ENCODE assay signal across 10 mouse cellular contexts in genomic region chr19:41313663-41314062, GRCm38 (mm10). TPM values are rescaled to one million over a fixed set of nuclear protein-coding genes. Genes with fewer than 3 reads are reported as not detected.
DNase-seq lines count a peak whose midpoint lies in the region; ATAC-seq and TF ChIP-seq lines count a peak whose summit lies in the region.
"Had no signal": no experiment of that assay in that cellular context is flagged by ENCODE, and none has a peak within 500 bp of the region (broad histone marks: within the 10 kb centered on the region; RNA-seq: fewer than 3 reads in every experiment).

No protein-coding gene starts in this region.

- peak; percentile 65 for DNase-seq in CD4-positive, CD25-positive, alpha-beta regulatory T cell, adult 2 months (ENCODE audit: low read depth, low spot score)
- DNase-seq in T-cell, adult 2 months (ENCODE audit: low spot score): peak; percentile 23
- peak; percentile 37 for DNase-seq in lung, postnatal 36 days
- no peak for DNase-seq in right cerebral cortex, adult 2 months (ENCODE audit: low spot score in 2 of 2)
- DNase-seq in forebrain, embryonic 11.5 days (ENCODE audit: low spot score): no peak
- no peak for DNase-seq in kidney, adult 9 months
- DNase-seq: cerebellum, adult 8-10 months had no signal

- peak; percentile 66 for TF ChIP-seq CTCF in intestine, postnatal 0 days (IDR thresholded peaks at IDR 0.05; ENCODE audit: low read depth)

- H3K27me3 ChIP-seq in intestine, postnatal 0 days (replicated peaks; ENCODE audit: control insufficient read depth, insufficient read depth, low read length): no peaks in the 10 kb centered on the region
- no peaks in the 10 kb centered on the region; the same call in 1 of the 2 replicates for H3K27me3 ChIP-seq in intestine, embryonic 16.5 days (replicated peaks; ENCODE audit: control insufficient read depth, insufficient read depth, low read length)
- no peaks in the 10 kb centered on the region for H3K27me3 ChIP-seq in forebrain, embryonic 11.5 days (ENCODE audit: control insufficient read depth, insufficient read depth, low read length)

- H3K4me3 ChIP-seq in intestine, postnatal 0 days (ENCODE audit: low read depth, low read length): no peak overlapping the region
- H3K4me3 ChIP-seq in intestine, embryonic 16.5 days (ENCODE audit: low read length): no peak overlapping the region
- H3K4me3 ChIP-seq in forebrain, embryonic 11.5 days (ENCODE audit: low read depth, low read length): no peak overlapping the region
- H3K4me3 ChIP-seq: limb, embryonic 12.5 days had no signal

- H3K4me2 ChIP-seq in intestine, postnatal 0 days (replicated peaks; ENCODE audit: low read depth): no peak overlapping the region
- no peak overlapping the region for H3K4me2 ChIP-seq in intestine, embryonic 16.5 days (ENCODE audit: low read depth, low read length)
- no peak overlapping the region for H3K4me2 ChIP-seq in forebrain, embryonic 11.5 days (ENCODE audit: low read depth, low read length, severe bottlenecking)
- H3K4me2 ChIP-seq: limb, embryonic 12.5 days had no signal

- H3K4me1 ChIP-seq in intestine, postnatal 0 days (replicated peaks; ENCODE audit: control insufficient read depth, insufficient read depth, low read length): no peaks in the 10 kb centered on the region
- no peaks in the 10 kb centered on the region; the same call in 1 of the 2 replicates for H3K4me1 ChIP-seq in intestine, embryonic 16.5 days (ENCODE audit: control insufficient read depth, insufficient read depth, low read length)
- peaks cover 2% of the 10 kb centered on the region; the same call in 1 of the 2 replicates for H3K4me1 ChIP-seq in forebrain, embryonic 11.5 days (replicated peaks; ENCODE audit: control insufficient read depth, insufficient read depth, low read length)

- no peaks in the 10 kb centered on the region for H3K9me3 ChIP-seq in intestine, postnatal 0 days (ENCODE audit: control insufficient read depth)
- no peaks in the 10 kb centered on the region for H3K9me3 ChIP-seq in intestine, embryonic 16.5 days (ENCODE audit: control insufficient read depth, low read length)
- no peaks in the 10 kb centered on the region for H3K9me3 ChIP-seq in forebrain, embryonic 11.5 days (ENCODE audit: control insufficient read depth, low read length)
- H3K9me3 ChIP-seq: limb, embryonic 12.5 days had no signal

- no peak overlapping the region for H3K27ac ChIP-seq in intestine, postnatal 0 days (ENCODE audit: low read depth, low read length)
- no peak overlapping the region for H3K27ac ChIP-seq in intestine, embryonic 16.5 days (ENCODE audit: low read length)
- no peak overlapping the region for H3K27ac ChIP-seq in forebrain, embryonic 11.5 days (ENCODE audit: low read depth, low read length)
- H3K27ac ChIP-seq: limb, embryonic 12.5 days had no signal

- H3K36me3 ChIP-seq in intestine, postnatal 0 days (ENCODE audit: control insufficient read depth, insufficient read depth): no peaks in the 10 kb centered on the region
- H3K36me3 ChIP-seq in intestine, embryonic 16.5 days (ENCODE audit: control insufficient read depth, insufficient read depth, low read length): no peaks in the 10 kb centered on the region
- no peaks in the 10 kb centered on the region for H3K36me3 ChIP-seq in forebrain, embryonic 11.5 days (ENCODE audit: control insufficient read depth, insufficient read depth, low read length)
- H3K36me3 ChIP-seq: limb, embryonic 12.5 days had no signal

- no peak for ATAC-seq in intestine, postnatal 0 days
- no peak for ATAC-seq in intestine, embryonic 16.5 days
- ATAC-seq in forebrain, embryonic 11.5 days (replicated peaks; ENCODE audit: low FRiP score): no peak

- WGBS in intestine, postnatal 0 days: 30% methylated on average over 6 of the region's 6 CpGs
- WGBS in intestine, embryonic 16.5 days: 26% methylated on average over 6 of the region's 6 CpGs
- 18% methylated on average over 6 of the region's 6 CpGs for WGBS in forebrain, embryonic 11.5 days

- H3K9ac ChIP-seq in intestine, postnatal 0 days (ENCODE audit: low read depth, low read length): no peak overlapping the region
- H3K9ac ChIP-seq in intestine, embryonic 16.5 days (ENCODE audit: low read depth, low read length): no peak overlapping the region
- no peak overlapping the region for H3K9ac ChIP-seq in forebrain, embryonic 11.5 days (ENCODE audit: low read length)
- H3K9ac ChIP-seq: limb, embryonic 12.5 days had no signal

RNA-seq across cellular contexts. Expression of gene Tm9sf3, which starts 49.9 kb away (rescaled TPM):
- polyA plus RNA-seq in intestine, postnatal 0 days (2015; fragmentation: Nextera tagmentation; extraction: Ambion mirVana): 105 and 107 TPM in 2 replicates
- 130 and 138 TPM in 2 replicates for polyA plus RNA-seq in intestine, embryonic 16.5 days (2015; fragmentation: Nextera tagmentation; extraction: Ambion mirVana)
- 130 and 131 TPM in 2 replicates for polyA plus RNA-seq in forebrain, embryonic 11.5 days (2014; fragmentation: Nextera tagmentation; extraction: Ambion mirVana)

Comparison
In these comparisons a context has a peak if more than half of its experiments do, and no peak if none do; other contexts are left out.
1. DNase-seq: peak in CD4-positive, CD25-positive, alpha-beta regulatory T cell, adult 2 months (single experiment), T-cell, adult 2 months (single experiment) and lung, postnatal 36 days (single experiment); none in right cerebral cortex, adult 2 months (0 of 2), forebrain, embryonic 11.5 days (single experiment) and kidney, adult 9 months (single experiment).